Mouse (Mus musculus) retina, postnatal 7 days (tissue): ENCODE results near the gene Snx9.
A peak's percentile ranks its signal among the peaks of the same experiment; 100 is the strongest.

Source experiments
- DNase-seq: peaks from one replicate; pipeline ENCODE4 v3.0.0-alpha.2; 2012; ENCODE audit warnings: low read depth, low spot score

Snx9 gene

DNA sequence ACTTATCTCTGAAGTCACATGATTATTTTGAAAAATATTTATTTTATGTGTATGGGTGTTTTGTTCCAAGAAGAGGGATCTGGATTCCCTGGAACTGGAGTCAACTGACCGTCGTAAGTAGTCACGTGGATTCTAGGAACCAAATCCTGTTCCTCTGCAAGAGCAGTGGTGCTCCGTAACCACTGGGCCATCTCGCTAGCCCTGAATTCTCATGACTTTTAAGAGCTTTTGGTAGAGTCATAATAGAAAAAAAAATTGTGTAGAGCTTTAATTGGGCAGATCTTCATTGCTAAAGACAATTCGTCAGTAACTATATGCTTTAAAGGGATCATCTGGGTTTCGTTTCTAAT lies 2.5 kb downstream of the Snx9 start:
- no peak for DNase-seq

DNA sequence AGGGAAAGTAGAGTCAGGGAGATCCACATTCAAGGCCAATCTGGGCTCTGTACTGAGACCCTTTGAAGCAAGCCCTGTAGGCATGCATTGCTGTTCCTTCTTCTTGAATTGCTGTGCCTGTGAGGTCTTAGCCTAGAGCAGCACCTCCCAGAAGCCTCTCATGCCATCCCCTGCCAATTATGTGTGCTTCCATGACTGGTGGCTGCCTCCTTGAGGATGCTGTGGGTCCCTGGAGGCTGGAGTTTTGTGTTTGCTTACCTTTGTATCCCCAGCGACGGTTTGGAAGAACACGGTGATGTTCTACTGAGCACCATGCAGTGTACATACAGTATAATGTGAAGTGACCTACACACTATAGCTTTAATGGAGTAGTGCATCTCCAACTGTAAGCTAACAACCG lies 4.2 kb downstream of the Snx9 start:
- DNase-seq = no peak

GRCm38 (mm10) chr17:5846101-5846500 lies 5.0 kb downstream of the Snx9 start:
- no peak for DNase-seq

DNA sequence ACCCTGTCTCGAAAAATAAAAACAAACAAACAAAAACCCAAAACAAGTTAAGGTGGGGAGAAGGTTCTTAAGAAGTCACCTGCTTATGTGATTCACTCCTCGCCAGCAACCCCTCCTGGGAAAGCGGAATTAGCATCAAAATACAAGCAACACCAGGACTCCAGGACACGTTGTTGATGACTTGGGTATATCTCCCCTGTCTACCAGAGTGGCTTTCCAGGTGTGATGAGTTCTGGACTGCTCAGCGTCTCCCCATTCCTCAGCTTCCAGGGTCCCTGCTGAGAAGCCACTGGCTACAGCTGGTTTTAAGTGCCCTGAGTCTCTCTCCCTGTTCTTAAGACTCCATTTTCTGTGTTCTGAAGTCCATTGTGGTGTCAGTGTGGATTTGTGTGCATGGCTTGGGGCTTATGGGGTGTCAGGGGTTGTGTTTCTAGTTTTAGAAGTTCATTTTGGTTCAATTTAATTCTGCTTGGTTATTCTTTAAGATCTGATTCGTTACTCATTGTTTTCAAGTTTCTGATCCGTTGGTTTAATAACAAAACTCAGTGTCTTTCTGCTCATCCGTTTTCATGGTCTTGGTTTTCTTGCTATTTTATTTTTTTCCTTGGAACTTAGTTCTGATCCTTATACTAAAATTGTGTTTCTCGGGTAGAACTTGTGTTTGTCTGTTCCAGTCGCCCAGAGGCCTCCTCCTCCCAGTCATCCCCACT lies 7.7 kb downstream of the Snx9 start:
- no peak for DNase-seq

GRCm38 (mm10) chr17:5849421-5849910 lies 8.3 kb downstream of the Snx9 start:
- no peak for DNase-seq

- no peak for DNase-seq
These were observed 8.9 kb downstream of the Snx9 start for GRCm38 (mm10) chr17:5850031-5850430.

DNA sequence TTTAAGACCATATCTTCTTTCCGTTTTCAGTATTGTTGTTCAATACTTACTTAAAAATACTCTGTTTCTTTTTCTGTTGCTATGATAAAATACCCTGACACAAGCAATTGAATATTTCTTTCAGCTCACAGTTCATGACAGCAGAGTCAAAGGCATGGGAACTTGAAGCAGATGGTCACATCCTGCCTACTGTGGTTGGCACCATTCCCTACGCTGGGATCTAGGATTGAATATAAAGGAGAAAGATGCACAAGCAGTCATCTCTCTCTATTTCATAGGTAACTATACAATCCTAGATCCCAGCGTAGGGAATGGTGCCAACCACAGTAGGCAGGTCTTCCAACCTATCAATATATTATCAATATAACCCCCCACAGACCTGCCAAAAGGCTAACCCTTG lies 9.3 kb downstream of the Snx9 start:
- DNase-seq = no peak

GRCm38 (mm10) chr17:5853936-5854335 lies 12.8 kb downstream of the Snx9 start:
- DNase-seq = no peak

GRCm38 (mm10) chr17:5855560-5855959 lies 14.4 kb downstream of the Snx9 start:
- DNase-seq = no peak

- no peak for DNase-seq
These were observed 15.3 kb downstream of the Snx9 start for GRCm38 (mm10) chr17:5856426-5856825.

DNA sequence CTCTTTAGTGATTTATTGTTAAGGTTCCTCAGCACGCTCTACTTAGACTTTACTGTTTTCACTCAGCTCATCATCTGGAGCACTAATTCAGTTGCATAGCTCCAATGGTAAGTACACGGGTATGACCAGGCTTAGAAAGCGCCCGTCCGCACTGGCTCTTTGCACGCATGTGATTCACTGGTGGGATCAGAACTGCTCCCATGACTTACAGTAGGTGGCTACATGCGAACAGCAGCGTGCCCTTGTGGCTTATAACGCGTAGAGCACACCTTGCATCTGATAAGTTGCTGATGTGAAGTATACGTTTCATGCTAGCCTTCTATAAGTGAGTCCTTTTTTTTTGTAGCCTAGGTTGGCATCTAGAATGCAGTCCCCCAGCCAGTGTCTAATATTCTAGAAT lies 16.1 kb downstream of the Snx9 start:
- no peak for DNase-seq

- DNase-seq = no peak
These were observed 17.1 kb downstream of the Snx9 start for GRCm38 (mm10) chr17:5858209-5858608.

DNA sequence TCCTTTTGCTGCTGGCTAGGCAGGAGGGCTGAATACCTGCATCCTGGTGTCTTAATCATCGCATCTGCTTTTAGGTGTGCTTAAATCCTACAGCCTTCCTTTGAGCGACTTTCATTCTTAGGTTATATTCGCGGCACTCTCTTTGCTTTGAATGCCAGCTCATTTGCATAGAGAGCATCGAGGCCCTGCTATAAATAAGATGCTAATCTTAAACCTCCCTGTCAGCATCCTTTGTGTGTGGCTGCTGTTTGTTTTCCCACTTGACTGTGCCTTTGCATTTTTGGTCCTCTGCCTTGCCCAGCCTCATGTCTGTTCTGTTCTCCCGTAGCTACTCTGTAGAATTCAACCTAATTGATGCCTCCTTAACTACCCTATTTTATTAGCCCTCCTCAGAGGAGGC lies 21.2 kb downstream of the Snx9 start:
- DNase-seq = no peak

- DNase-seq = no peak
These were observed 21.7 kb downstream of the Snx9 start for GRCm38 (mm10) chr17:5862869-5863268.

DNA sequence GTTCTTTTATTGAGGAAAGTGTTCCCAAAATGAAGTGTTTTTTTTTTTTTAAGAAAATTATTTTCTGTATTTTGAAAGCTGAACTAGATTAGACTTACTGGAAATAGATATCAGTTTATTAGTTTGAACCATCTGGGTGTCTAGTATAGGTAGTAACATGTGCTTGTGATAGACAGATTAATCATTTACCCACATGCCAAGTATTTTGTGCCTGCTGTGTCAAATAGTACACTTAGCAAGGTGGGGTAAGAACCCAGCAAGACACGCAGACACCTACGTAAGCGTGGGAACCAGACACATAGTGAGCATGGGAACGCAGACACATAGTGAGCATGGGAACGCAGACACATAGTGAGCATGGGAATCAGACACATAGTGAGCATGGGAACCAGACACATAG lies 22.6 kb downstream of the Snx9 start:
- no peak for DNase-seq

DNA sequence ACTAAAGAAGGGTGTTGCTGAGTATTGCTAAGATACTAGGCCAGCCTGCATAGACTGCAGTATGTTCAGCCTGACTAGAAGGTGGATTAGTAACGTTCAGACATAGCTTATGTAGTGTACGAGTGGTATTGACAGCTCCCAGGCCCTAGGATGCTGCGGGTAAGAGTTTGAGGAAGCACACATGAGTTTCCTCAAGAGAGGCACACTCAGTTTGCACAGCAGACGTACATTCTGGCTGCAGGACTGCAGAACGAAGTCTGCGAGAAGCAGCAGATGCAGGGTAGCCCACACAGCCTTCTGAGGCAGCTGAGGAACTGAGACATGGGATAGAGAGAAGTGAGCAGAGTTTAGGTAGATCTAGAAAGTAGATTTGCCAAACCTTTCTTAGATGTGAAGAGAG lies 26.3 kb downstream of the Snx9 start:
- DNase-seq = no peak

DNA sequence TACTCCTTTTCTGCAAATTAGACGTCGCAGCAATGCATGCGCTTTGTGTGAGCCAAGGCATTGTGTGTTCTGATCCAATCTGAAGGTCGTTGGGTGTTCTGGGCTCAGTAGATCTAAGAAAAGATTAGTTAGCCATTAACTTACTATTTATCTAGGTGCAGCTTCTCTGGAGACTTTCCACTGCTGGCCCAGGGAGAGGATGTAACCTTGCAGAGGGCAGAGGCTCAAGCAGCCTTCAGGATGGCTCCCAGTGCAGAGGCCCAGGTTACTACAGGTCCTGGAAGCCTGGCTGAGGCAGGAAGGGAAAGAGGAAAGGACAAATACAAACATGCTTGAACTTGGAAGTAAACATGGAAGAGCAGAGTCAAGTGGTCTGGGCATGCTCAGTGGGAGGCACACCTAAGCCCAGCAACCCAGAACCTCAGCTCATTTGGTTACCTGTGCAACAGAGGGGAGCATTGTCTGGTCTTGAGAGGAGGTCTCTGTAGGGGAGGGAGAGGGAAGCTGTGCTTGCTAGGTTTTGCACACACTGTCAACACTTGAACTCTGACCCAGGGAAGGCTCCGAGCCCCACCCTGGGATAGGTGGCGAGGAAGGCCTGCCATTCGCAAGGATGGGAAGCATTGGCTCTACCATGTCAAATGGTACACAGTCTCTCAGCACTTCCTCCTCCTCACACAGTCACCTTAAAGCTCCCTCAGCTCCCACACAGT lies 27.3 kb downstream of the Snx9 start:
- DNase-seq = no peak

DNA sequence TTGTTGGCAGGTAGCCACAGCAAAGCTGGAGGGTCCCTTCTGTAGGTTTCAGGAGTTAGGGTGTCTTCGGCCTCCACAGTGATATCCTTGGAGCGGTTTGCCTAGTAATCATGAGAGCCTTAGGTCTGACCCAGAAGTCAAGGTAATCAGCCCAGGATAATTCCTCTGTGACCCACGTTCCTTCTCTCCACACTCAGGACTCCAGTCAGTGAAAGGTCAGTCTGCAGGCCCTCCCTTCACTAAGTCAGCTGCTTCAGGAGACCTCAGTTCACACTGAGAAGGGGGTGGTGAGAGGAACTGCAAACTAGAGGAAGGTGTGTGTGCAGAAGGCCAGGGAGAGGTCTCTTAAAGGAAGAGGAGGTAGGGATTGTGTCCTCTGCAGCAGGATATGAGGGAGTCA lies 28.3 kb downstream of the Snx9 start:
- DNase-seq = no peak

DNA sequence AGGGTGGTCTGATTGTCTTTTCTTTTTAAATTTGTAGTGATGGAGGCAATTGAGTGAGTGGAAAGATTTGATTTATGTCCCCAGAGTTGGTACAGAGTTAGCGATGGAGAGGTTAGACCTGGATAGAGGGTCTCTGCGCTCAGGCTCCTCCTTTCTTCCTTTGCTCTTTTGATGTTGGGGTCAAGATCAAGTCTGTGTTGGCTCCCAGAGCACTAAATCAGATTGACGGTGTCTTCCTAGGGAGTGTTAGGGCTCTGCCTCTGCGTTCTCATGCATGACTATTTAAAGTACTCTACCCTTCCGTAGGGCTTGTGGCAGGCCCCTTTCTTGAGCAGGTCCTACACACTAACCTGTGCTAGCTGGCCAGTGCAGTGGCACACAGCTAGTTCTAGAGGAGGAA lies 28.9 kb downstream of the Snx9 start:
- DNase-seq = no peak

DNA sequence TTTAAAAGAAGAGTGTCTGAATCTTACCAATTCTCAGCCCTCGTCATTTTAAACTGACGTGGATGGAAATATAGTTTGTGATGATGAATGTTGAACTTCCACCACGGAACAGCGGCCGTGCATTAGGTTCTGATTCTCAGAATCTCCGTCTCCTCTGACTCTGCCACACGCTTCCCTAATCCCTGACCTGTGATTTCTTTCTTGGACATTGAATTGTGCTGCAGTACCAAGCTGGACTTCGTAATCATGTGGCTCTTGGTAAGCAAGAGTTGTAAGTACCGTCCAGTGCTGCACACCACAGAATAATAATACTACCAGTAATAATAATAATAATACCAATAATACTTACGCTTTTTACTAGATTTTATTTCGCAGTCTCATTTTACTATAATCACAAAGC lies 29.6 kb downstream of the Snx9 start:
- DNase-seq = no peak

DNA sequence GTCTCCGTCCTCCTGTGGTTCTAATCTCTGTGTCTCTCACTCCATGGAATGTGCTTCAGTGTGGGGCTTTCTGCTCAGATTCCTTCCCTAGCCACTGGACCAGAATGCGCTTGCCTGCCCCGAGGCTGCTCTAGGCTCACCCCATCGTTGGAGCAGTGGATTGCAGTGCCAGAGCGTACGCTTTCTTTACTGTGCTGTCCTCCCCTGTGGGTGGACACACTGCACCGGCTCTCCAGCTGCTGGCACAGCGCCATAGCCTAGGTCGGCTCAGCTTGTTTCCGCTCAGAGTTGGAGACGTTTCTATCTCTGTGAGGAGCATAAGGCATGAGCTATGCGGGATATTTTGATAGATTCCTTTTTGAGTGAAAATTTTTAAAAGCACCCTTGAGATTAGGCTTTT lies 31.4 kb downstream of the Snx9 start:
- DNase-seq = peak; percentile 28

- no peak for DNase-seq
These were observed 33.4 kb downstream of the Snx9 start for GRCm38 (mm10) chr17:5874565-5874964.

GRCm38 (mm10) chr17:5877611-5878157 lies 36.6 kb downstream of the Snx9 start:
- DNase-seq = no peak
